Mouse (Mus musculus) right cerebral cortex, postnatal 10 days (tissue): ENCODE measurements around the gene Jade3.
A peak's percentile ranks its signal among the peaks of the same experiment; 100 is the strongest.

ENCODE experiments used
- DNase-seq, 2 experiments: peaks; one replicate each; pipeline ENCODE4 v3.0.0; 2021; ENCODE audit warnings: low spot score in 2 of 2

The Jade3 gene

GRCm38 (mm10) chrX:20548011-20548879 lies 122.8 kb downstream of the Jade3 start:
- peak; percentile 18 for DNase-seq

GRCm38 (mm10) chrX:20548880-20549440 lies 123.5 kb downstream of the Jade3 start:
- no peak for DNase-seq

- no peak for DNase-seq
Observed at GRCm38 (mm10) chrX:20549532-20549931, 124.0 kb downstream of the Jade3 start, which contains the start of gene Rgn. TSS of gene Rgn (plus strand) at chrX:20549787.

- DNase-seq: no peak
Observed at GRCm38 (mm10) chrX:20552199-20552598, 126.7 kb downstream of the Jade3 start.

- DNase-seq: no peak
Observed at GRCm38 (mm10) chrX:20561846-20562245, 136.4 kb downstream of the Jade3 start.

GRCm38 (mm10) chrX:20563941-20564340 lies 138.5 kb downstream of the Jade3 start:
- DNase-seq: no peak
